Mouse (Mus musculus): Measurements from ENCODE around the gene Aktip.

The Aktip gene

DNA sequence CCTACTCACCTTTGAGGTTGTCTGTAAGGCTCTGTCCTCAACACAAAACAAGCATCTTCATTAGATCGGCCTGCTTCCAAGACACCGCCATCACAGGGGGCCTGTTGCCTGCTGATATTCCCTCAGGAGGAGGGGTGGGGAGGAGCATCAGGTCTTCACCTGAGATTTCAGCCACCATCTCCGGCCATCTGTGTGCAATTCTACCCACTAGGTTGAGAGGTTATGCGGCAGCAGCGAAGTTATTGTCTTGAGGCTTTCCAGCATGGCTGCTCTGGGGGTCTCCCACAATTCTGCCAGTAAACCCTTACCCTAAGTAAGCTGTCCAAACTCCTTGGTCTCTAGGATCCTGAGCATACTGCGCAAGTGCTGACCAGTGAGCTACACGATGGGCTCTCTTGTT, at the start of gene Aktip:
Aktip (minus strand) TSS at position 101 of the 400 bp plus-strand sequence.
- DNase-seq = peak; percentile 75

GRCm38 (mm10) chr8:91245821-91246454, 46.2 kb upstream of the Aktip start:
- DNase-seq = peak; percentile 61

DNA sequence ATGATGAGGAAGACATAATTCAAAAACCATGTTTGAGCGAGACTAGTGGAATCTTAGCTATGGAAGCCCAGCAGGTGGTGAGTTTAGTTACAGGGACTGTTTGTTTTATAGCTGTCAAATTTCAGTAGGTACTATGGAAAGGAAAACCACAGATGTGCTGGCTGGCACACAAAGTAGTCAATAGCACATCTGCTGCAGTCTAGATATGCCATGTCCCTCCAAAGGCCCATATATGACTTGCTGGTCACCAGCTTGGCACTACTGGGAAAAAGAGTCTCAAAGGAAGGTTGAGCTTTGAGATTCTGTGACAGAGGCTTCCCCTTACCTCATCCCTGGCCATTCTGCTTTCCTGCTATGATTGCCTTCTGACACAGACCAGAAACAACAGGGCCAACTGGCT, 42.9 kb upstream of the Aktip start:
- no peak for DNase-seq

- DNase-seq = no peak
Measured at GRCm38 (mm10) chr8:91241873-91242519, 42.2 kb upstream of the Aktip start.

- no peak for DNase-seq
Measured at GRCm38 (mm10) chr8:91241371-91241770, 41.6 kb upstream of the Aktip start.

DNA sequence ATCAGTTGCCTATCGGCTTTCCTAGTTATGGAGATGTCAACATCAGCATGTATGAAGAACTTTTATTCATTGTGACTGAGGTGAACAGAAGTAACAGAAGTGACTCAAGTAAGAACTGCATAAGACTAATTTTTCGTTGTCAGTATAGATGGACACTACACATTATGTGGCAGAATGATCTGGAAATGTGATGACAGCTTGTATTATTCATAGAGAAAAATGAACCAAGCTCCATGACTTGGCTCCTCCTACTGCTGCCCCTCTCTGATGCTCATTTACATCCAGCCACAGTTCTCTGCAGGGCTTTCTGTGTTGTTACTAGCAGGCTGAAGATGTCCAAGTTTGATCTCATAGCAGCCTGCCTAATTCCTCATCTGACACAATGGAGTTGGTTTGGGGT, 37.4 kb upstream of the Aktip start:
- no peak for DNase-seq

DNA sequence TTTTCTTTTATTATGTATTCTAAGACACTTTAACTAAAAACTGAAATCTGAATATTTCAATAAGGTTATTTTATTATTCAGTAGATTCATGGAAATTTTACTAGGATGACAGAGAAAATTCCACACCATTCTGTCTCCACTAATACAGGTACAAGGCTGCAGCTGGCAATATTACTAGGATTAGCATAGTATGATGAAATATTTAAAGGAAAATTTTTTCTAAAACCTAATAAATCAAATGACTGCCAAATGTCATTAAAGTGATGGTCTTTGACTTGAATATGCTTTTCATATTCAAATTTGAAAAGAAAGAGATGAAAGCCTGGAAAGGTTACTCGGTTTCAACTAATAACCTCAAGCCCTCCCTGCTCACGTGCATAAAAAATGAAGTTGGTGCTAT, 34.3 kb upstream of the Aktip start:
- DNase-seq = no peak

DNA sequence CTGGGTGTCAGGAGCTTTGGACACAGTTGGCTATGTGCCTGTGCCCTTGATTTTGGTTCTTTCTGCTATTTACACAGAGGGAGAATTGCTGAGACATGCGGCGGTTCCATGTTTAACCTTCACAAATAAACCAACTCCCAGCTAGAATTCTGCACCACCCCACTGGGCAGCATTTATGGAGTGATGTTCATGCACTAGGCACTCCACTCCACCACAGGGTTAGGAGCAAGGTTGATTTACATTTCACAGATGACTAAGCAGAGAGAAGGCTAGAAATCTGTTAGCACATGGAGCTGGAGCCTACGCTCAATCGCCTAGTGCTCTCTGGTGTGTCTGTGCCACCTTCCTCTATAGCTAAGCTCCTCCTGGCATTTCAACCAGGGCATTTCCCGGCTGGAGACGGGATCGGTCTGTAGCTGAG, 27.7 kb upstream of the Aktip start:
- no peak for DNase-seq

DNA sequence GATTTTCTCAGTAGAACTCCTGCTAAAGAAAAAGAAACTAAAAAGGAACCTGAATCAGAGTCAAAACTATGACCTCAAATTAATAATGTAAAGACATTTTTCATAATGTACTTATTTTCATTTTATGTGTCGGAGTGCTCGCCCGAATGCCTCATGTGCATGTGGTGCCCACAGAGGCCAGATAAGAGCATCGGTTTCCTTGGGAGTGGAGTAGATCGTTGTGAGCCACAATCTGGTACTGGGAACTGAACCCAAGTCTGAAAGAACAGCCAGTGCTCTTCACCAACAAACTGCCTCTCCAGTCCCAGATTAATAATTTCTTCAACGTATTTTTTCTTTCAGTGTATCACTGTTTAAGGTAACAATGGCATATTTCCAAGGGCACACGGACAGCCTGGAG, 24.5 kb upstream of the Aktip start:
- no peak for DNase-seq

- no peak for DNase-seq
Measured at GRCm38 (mm10) chr8:91221841-91222240, 22.1 kb upstream of the Aktip start.

DNA sequence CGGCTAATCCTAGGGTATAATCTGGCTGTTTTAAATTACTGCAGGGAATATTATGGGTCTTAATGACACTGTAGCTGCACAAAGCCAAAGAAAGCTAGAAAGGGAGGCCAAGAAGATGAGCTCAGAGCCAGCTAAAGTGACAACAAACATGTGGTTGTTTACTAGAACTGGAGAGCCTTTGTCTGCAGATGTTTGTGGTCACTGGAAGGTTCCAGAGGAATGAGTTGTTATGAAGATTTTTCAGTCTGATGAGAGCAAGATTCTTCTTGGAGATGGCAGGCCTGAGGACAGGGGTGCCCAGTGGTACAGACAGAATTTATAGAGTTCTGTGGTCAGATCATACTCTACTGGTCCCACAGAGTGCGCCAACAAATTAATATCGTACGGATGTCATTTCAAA, 18.5 kb upstream of the Aktip start:
- DNase-seq = no peak

- DNase-seq = no peak
Measured at GRCm38 (mm10) chr8:91217062-91217905, 17.5 kb upstream of the Aktip start.

DNA sequence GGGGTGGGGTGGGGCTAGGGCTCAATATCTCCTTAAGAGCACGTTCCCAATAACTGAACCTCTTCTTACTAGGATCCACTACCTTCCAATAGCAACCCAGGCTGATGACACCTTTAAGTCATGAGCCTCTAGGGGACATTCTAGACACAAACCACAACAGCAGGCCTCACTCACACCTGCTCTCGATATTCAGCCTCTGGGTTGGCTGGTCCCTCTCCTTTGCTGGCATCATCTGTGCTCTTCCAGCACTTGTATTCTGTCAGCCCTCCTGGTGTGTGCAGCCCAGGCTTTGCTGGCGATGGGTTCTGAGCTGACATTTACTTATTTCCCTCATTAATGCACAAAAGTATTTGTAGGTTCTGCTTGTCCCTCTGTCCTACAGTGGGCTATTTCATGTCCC, 14.5 kb upstream of the Aktip start:
- DNase-seq = peak; percentile 60

DNA sequence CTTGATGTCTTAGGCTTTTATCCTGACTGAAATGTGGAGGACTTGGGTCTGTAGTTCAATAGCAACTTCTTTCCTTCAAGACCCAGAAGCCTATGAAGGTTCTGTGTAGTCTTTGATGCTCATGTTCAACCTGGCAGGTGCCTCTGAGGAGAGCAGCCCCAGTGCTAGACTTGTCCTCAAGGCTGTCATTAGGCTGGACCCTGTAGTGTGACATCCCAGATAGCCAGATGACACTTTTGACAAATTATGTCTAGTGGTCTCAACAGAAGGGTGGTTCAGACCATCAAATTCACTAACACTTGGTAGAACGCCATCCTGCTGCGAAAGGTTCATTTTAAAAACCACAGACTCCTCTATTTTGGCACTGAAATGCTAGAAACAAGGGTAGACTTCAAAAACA, 13.2 kb upstream of the Aktip start:
- DNase-seq = no peak

DNA sequence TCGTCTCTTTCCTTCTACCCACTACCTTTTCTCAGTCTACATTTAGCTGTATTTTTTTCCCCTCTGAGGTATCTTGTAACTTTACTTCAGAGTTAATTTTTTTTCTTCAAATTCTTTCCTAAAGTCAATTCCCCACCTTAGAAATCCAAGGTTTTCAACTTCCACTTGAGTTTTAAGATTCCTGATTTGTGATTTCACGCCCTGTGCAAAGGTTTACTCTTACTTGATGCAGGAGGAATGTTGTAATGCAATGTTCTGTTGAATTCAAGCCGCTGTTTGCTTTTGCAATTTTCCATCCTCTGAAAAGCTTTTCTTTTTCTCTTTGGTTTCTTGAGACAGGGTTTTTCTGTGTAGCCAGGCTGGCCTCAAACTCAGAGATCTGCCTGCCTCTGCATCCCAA, 9.9 kb upstream of the Aktip start:
- peak; percentile 44 for DNase-seq

- peak; percentile 48 for DNase-seq
Measured at GRCm38 (mm10) chr8:91207676-91208075, 7.9 kb upstream of the Aktip start.

- peak; percentile 61 for DNase-seq
Measured at GRCm38 (mm10) chr8:91205897-91206296, 6.1 kb upstream of the Aktip start.

- no peak for DNase-seq
Measured at GRCm38 (mm10) chr8:91201184-91201583, 1.4 kb upstream of the Aktip start.

DNA sequence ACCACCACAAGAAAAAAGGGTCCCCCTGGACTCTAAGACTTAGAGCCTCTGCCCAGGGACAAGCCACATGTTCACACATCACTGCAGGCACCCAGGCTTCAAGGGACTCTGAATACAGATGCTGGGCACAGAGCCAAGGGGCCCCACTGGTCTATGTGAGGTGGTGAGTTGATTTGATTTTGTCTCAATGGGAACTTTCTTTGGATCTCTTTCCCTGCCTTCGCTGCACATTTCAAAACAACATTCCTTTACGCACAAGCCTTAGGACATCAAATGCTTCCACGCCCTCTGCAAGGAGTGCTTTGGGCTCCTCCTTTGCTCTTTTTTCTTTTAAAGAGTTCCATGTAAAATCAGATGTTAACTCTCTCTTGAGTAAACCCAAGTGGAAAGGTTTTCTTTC, 1.7 kb downstream of the Aktip start:
- DNase-seq = peak; percentile 78

GRCm38 (mm10) chr8:91197233-91197632, 2.5 kb downstream of the Aktip start:
- peak; percentile 95 for DNase-seq

- DNase-seq = peak; percentile 67
Measured at GRCm38 (mm10) chr8:91196661-91197060, 3.1 kb downstream of the Aktip start.

- DNase-seq = no peak
Measured at GRCm38 (mm10) chr8:91194081-91194480, 5.7 kb downstream of the Aktip start.

- no peak for DNase-seq
Measured at GRCm38 (mm10) chr8:91192941-91193340, 6.8 kb downstream of the Aktip start.

GRCm38 (mm10) chr8:91190816-91191340, 8.9 kb downstream of the Aktip start:
- peak; percentile 90 for DNase-seq
